Mouse (Mus musculus) layer of hippocampus, postnatal 10 days (tissue): ENCODE measurements around the gene Pgm2l1. TPM values are rescaled to one million over a fixed set of nuclear protein-coding genes. Genes with fewer than 3 reads are reported as not detected.
A peak's percentile ranks its signal among the peaks of the same experiment; 100 is the strongest.

ENCODE experiments used
- DNase-seq, 2 experiments: peaks; one replicate each; pipeline ENCODE4 v3.0.0; 2021; ENCODE audit warnings: low spot score in 2 of 2
- long read RNA-seq: library from polyadenylated mRNA; stranded (forward); transcript quantifications from one replicate; pipeline ENCODE4 v2.0.0, GENCODE M21; 2023
- total RNA-seq, 2 experiments: library from RNA; stranded (reverse); gene quantifications; 2 replicates each; pipeline ENCODE4 v1.2.3; 2021

Gene Pgm2l1
- total RNA-seq = 100 to 1,000 TPM; 355 to 388 TPM
- long read RNA-seq, full-length matches to known transcripts = 1 of 52 reads
- long read RNA-seq, partial matches to known transcripts = 1 of 52 reads
- long read RNA-seq, other reads (novel, unspliced or antisense) = 50 of 52 reads

- DNase-seq = peak; percentile 95 to 97
Measured at GRCm38 (mm10) chr7:100227158-100227875, at the start of gene Pgm2l1. Pgm2l1 (plus strand) TSS chr7:100227394.

GRCm38 (mm10) chr7:100178016-100178890 lies 48.9 kb upstream of the Pgm2l1 start:
- DNase-seq = peak; percentile 14 to 31

GRCm38 (mm10) chr7:100178891-100179233 lies 48.3 kb upstream of the Pgm2l1 start:
- DNase-seq = no peak

GRCm38 (mm10) chr7:100179394-100179793 lies 47.8 kb upstream of the Pgm2l1 start:
- DNase-seq = no peak

GRCm38 (mm10) chr7:100179836-100180407 lies 47.3 kb upstream of the Pgm2l1 start:
- DNase-seq = no peak

- DNase-seq = no peak
Measured at GRCm38 (mm10) chr7:100181176-100181575, 46.0 kb upstream of the Pgm2l1 start.

GRCm38 (mm10) chr7:100181614-100182013 lies 45.6 kb upstream of the Pgm2l1 start:
- no peak for DNase-seq

GRCm38 (mm10) chr7:100182388-100182787 lies 44.8 kb upstream of the Pgm2l1 start:
- DNase-seq = no peak

- peak; percentile 62 to 68 for DNase-seq
Measured at GRCm38 (mm10) chr7:100187601-100188000, 39.6 kb upstream of the Pgm2l1 start.

- no peak for DNase-seq
Measured at GRCm38 (mm10) chr7:100190167-100190566, 37.0 kb upstream of the Pgm2l1 start.

GRCm38 (mm10) chr7:100190778-100191177 lies 36.4 kb upstream of the Pgm2l1 start:
- DNase-seq = peak; percentile 69 to 75

- no peak for DNase-seq
Measured at GRCm38 (mm10) chr7:100201191-100201590, 26.0 kb upstream of the Pgm2l1 start.

GRCm38 (mm10) chr7:100203616-100204015 lies 23.6 kb upstream of the Pgm2l1 start:
- no peak for DNase-seq

- DNase-seq = no peak
Measured at GRCm38 (mm10) chr7:100204871-100205270, 22.3 kb upstream of the Pgm2l1 start.

- DNase-seq = no peak
Measured at GRCm38 (mm10) chr7:100206144-100206543, 21.1 kb upstream of the Pgm2l1 start.

- DNase-seq = no peak
Measured at GRCm38 (mm10) chr7:100207886-100208285, 19.3 kb upstream of the Pgm2l1 start.

- DNase-seq = no peak
Measured at GRCm38 (mm10) chr7:100214310-100214709, 12.9 kb upstream of the Pgm2l1 start.

- no peak for DNase-seq
Measured at GRCm38 (mm10) chr7:100215116-100215732, 12.0 kb upstream of the Pgm2l1 start.

GRCm38 (mm10) chr7:100215976-100216375 lies 11.2 kb upstream of the Pgm2l1 start:
- no peak for DNase-seq

- no peak for DNase-seq
Measured at GRCm38 (mm10) chr7:100216601-100217565, 10.3 kb upstream of the Pgm2l1 start.
